Mouse (Mus musculus) neural tube, postnatal 0 days (tissue): Measurements from ENCODE around the gene Eaf1. TPM values are rescaled to one million over a fixed set of nuclear protein-coding genes. Genes with fewer than 3 reads are reported as not detected.

Source experiments
- polyA plus RNA-seq: library from polyadenylated mRNA; unstranded; fragments of >200 nt; fragmentation: Nextera tagmentation; extraction: Ambion mirVana; gene quantifications from 2 replicates; pipeline ENCODE4 v1.2.1, GENCODE M21; 2015

Eaf1 gene
- 5.1 and 5.7 TPM in 2 replicates for polyA plus RNA-seq

DNA sequence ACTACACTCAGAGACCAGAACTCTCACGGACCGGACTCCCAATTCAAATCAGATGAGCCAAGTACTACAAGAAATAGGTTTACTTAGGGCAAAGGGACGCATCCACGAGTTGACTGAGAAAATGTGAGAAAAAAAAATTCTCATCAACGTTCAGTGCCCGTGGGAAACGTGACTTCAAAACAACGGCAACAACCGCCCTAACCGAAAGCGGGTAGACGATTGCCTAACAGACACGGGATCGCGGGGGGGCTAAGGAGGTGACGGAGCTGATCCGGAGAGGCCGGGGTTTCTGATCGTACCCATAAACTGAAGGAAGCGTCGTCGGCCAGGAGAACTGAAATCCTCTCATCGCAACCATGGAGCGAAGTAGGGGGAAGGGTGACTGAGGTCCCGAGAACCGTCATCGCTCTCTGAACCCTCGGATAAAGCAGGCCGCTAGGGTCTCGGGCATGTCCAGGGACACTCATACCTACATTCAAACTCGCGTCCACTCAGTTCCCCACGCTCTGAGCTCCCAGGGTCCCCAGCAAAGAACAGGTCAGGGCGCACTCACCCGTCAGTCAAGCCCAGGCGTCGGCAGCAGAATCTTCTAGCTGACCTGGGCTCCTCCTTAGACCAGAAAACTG lies at the start of gene Eaf1:
Gene Eaf1 (plus strand): TSS at position 51 of the 626 bp plus-strand sequence.

DNA sequence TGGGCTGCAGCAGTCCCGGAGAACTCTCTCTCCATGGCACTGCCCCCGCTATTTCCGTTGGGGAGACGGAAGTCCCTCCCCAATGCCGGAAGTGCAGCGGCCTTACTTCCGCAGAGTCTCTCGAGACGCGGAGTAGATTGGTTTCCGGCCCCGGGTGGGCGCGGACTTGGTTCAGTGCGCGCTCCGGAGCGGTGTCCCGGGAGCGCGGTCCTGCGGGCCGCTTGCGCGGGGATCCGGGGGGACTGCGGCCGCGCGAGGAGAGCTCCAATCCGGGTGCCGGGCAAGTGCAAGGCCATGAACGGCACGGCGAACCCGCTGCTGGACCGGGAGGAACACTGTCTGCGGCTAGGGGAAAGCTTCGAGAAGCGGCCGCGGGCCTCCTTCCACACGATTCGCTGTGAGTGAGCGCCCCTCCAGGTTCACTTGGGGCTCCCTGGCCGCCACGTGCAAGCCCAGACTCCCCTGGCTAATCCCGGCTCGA lies 816 bp downstream of the Eaf1 start, which contains the start of gene Mettl6:
Gene Mettl6 (minus strand): TSS at position 66 of the 481 bp plus-strand sequence.

Other genes starting within 250 kb of the Eaf1 start
- 8.2 and 10.3 TPM in 2 replicates for gene Phf7, start 243.1 kb upstream of the Eaf1 start, polyA plus RNA-seq
- gene Bap1, start 242.9 kb upstream of the Eaf1 start, polyA plus RNA-seq, result 74.3 and 86.2 TPM in 2 replicates
- gene Dnah1, start 170.5 kb upstream of the Eaf1 start, polyA plus RNA-seq, result 1.4 and 1.8 TPM in 2 replicates
- 46.2 and 48.0 TPM in 2 replicates for gene Capn7, start 157.8 kb upstream of the Eaf1 start, polyA plus RNA-seq
- gene Sh3bp5, start 58.3 kb upstream of the Eaf1 start, polyA plus RNA-seq, result 123 and 144 TPM in 2 replicates
- 36.6 and 37.4 TPM in 2 replicates for gene Mettl6, start 641 bp downstream of the Eaf1 start, polyA plus RNA-seq
- 0.20 and 0.44 TPM in 2 replicates for gene Colq, start 96.9 kb downstream of the Eaf1 start, polyA plus RNA-seq
- gene Gm49387, start 146.5 kb downstream of the Eaf1 start, polyA plus RNA-seq, result 1.8 TPM in 1 of 2 replicates, not detected in the other
- 21.7 and 25.6 TPM in 2 replicates for gene Btd, start 146.6 kb downstream of the Eaf1 start, polyA plus RNA-seq
- 10.5 and 12.6 TPM in 2 replicates for gene Hacl1, start 146.9 kb downstream of the Eaf1 start, polyA plus RNA-seq